Mouse (Mus musculus) mouse trophoblast stem cell (cell line): ENCODE data around the gene Ppp1r14a.

ENCODE experiments used
- in situ Hi-C, 2 experiments: fragments of 300-500 bp; cut with MseI, MboI; formaldehyde crosslinking; loops; 2 replicates in 1 of 2; 3 replicates in 1 of 2; pipeline ENCODE4 v1.15.1; 2025

The Ppp1r14a gene

GRCm38 (mm10) chr7:29303738-29304462 lies 14.8 kb downstream of the Ppp1r14a start, which contains the start of gene Dpf1:
TSS of gene Dpf1 (plus strand) at chr7:29303951.
- in situ Hi-C loops, result loop anchor here in 1 of 2 experiments (10.0 kb wide), 1 partner anchor 211 kb away; the partner anchor contains the start of gene Sipa1l3

- in situ Hi-C loops, result loop anchor here in 1 of 2 experiments (10.0 kb wide), 1 partner anchor 210 kb away; the partner anchor contains the start of gene Sipa1l3
These were observed 15.6 kb downstream of the Ppp1r14a start for GRCm38 (mm10) chr7:29304463-29305262.

DNA sequence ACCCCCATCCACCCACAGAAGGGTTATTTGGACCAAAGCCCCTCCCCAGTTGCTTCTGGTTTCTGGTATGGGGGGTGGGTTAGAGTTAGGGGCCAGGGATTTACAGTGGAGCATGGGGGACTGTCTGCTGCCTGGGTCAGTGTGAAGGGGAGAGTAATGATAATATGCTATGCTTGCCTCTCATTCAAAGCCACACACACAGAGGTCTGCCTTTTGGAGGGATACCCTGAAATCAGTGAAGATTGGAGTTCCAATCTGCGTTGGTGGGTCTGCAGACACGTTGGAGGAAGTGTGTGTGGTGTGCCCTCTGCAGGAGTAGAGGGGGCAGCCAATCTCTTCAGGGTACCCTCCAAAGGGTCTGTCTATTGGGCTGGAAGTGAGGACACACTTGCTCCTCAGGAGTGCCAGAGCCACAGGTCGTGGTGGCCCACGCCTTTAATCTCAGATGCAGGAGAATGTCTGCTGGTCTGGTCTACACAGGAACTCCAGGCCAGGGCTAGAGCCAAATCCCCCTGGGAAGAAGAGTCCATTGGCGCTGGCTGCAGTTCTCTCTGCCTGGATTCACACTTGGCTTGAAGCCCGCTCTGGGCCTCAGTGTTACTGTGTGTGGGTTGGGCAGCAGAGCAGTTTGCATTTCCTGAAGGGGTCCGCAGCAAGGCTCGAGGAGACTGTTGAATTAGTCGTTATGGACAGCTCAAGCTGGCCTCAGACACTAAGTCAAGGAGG lies 16.3 kb downstream of the Ppp1r14a start:
- in situ Hi-C loops, result loop anchor here in 1 of 2 experiments (10.0 kb wide), 1 partner anchor 209 kb away; the partner anchor contains the start of gene Sipa1l3

DNA sequence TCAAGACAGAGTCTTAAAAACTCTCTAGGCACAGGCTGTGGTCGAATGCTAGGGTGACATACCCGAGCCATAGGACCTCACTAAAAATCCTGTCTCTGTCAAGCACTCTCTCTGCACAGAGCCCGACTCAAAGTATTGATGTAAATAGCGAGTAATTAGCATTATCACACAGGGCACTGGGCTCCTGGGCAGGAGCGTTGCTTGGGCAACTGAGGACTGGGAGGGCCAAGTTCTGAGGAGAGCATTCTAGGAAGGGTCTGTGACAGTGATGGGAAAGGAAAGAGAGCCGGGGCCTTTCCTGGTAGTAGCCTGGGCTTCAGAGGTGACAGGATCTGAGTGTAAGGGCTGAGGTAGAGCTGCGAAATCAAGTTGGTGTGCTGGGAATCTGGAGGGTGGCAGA lies 17.0 kb downstream of the Ppp1r14a start:
- in situ Hi-C loops, result loop anchor here in 1 of 2 experiments (10.0 kb wide), 1 partner anchor 209 kb away; the partner anchor contains the start of gene Sipa1l3

- in situ Hi-C loops, result loop anchor here in 1 of 2 experiments (10.0 kb wide), 1 partner anchor 208 kb away; the partner anchor contains the start of gene Sipa1l3
These were observed 17.5 kb downstream of the Ppp1r14a start for GRCm38 (mm10) chr7:29306619-29307018.

DNA sequence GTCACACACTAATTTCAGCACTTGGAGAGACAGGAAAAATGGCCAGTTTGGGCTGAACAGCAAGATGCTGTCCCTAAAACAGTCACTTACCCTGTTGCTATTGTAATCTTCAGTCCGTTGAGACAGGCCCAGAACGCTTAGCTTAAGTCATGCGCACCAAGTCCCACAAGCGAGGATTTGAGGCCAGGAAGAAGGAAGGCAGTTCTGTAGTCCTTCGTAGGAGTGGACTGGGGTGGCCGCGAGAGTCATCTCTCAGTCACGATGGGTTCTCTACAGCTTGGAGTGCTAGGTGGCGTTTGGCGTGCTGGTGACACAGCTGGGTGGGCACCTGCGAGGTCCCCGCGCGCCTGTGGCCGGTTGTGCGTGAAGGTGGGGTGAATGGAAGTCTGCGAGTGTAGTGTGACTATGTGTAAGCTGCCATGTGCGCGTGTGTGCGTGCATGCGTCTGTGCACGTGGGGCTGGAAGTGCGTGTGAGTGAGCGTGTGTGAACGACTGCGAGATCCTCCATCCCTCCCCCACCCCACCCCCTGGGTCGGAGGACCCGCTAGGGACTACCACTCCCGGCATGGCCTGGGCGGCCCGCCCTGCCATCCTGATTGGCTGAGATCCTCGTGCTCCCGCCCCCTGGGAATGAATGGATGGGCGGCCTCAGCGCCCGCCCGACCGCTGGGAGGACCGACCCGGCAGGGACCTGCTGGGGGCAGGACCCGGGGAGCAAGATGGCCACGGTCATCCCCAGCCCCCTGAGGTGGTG lies 18.4 kb downstream of the Ppp1r14a start:
- in situ Hi-C loops, result loop anchor here in 1 of 2 experiments (10.0 kb wide), 1 partner anchor 207 kb away; the partner anchor contains the start of gene Sipa1l3

DNA sequence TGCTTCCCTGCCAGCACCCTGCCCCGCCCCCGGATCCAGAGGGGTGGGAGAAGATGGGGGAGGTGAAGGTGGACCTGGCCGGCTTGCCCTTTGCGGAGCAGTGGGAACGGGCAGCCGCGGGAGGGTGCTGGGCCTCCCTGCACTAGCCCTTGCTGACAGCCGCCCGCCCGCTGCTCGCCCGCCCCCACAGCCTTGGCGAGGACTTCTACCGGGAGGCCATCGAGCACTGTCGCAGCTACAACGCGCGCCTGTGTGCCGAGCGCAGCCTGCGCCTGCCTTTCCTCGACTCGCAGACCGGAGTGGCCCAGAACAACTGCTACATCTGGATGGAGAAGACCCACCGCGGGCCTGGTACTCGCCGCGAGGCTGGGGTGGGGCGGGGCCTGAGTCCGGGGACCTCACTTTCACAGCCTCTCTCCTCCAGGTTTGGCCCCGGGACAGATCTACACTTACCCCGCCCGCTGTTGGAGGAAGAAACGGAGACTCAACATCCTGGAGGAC lies 20.2 kb downstream of the Ppp1r14a start:
- in situ Hi-C loops, result loop anchor here in 1 of 2 experiments (10.0 kb wide), 1 partner anchor 206 kb away; the partner anchor contains the start of gene Sipa1l3

DNA sequence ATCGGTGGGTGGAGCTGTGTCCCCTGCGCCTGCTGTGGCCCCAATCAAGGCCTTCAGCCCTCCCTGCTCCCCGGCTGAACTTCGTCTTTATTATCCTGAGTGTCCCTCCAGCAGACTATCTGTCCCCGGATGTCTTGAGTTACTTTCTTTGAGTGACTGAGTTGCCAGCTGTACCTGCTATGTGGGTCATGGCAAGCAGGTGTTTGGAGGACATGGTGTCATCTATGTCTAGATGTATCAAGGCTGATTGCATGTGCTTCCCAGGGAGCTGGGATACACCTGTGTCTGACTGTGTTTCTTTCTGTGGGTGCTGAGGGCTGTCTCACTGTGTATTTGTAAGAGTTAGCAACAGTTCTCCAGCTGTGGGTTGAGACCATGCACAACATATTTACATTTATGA lies 20.6 kb downstream of the Ppp1r14a start:
- in situ Hi-C loops, result loop anchor here in 1 of 2 experiments (10.0 kb wide), 1 partner anchor 205 kb away; the partner anchor contains the start of gene Sipa1l3

DNA sequence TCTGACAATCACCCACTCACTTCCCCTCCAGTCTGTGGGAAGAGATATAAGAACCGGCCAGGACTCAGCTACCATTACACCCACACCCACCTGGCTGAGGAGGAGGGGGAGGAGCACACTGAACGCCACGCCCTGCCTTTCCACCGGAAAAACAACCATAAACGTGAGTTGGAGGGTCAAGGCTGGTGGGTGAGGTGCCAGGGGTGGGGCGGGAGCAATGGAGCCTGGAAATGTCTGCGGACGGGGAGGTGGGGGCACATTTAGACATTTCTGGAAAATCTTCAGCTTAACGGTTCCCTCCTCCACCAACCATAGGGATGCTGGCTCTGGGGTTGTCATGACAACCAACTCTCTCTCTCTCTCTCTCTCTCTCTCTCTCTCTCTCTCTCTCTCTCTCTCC lies 23.9 kb downstream of the Ppp1r14a start:
- in situ Hi-C loops, result no loop called here

DNA sequence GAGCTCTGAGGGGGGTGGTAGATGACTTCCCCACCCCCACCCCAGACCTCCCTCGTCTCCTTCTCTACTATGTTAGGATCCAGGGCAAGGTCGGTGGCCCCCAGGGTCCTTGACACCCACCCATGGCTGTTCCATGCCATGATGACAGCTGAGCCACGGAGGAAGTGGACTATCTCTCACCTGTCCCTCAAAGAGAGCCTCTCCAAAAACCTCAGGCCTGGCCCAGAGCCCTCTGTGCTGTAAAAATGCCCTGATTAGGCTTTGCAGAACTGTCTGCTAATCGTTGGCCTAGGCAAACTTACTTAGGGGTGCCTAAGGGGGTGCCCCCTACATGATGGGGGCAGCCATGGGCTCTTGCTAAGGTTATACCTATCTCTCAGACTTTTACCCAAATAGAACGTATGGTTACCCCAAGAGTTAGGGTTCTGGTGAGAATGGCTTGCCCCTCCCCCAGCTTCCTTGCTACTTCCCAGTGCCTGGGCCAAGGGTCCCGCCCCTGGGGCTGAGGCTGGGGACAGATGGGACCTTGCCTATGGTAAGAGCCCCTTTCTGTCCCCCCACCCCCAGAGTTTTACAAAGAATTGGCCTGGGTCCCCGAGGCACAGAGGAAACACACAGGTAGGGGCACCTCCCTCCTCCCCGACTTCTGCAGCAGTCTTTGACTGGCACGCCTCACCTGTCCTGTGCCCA lies 24.6 kb downstream of the Ppp1r14a start:
- in situ Hi-C loops, result no loop called here

DNA sequence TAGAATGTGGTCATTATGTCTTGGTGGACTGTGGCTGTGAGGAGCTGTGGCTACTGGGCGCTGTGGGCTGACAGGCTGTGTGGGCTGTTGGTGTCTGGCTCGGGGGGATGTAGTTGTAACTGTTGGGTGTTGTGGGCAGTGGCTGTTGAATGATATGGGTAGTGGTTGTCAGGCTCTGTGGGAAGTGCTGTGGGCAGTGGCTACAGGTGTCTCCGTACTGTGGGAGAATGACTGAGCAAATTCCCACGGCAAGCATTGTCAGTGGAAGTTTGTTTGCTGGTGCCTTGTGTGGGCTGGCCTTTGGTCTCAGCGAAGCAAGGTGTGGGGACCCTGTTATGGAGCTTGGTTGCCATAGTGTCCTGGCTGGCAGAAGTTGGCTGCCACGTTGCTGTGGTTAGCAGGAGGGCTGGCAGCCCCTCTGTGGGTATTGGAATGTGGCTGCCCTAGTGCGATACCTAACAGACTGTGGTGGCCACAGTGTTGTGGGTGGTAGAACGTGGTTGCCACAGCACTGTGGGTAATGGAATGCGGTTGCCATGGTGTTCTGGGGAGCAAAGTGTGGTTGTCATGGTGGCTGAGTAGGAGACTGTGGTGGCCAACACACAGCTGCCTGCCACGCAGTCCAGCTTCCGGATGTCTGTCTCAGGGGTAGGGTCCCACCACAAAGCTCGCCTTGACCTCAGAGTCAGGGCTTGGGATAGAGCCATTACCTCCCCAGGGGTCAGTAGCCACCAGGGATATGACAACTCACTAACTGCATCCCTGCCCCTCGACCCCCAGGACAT lies 25.9 kb downstream of the Ppp1r14a start:
- in situ Hi-C loops, result no loop called here

DNA sequence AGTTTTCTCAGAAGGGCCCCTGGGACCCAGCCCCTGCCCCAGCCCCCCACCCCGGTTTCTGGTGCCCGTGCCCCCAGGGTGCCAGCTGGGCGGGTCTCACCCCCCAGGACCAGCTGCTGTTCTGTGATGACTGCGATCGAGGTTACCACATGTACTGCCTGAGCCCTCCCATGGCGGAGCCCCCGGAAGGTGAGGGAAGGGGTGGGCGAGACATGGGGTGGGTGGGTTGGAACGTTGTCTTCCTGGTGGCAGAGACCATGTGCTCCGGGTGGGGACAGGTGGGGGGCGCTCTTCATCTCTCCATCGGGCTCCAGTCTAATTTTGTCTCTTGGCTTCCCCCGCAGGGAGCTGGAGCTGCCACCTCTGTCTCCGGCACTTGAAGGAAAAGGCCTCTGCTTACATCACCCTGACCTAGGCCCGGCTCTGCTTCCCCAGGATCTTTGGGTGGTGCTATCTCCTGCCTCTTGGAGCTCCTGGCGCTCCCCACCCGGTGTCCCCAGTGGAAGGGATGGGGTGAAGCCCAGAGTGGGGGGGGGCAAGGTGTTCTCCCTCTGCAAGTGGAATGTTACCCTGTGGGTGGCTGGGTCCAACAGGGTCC lies 27.1 kb downstream of the Ppp1r14a start:
- in situ Hi-C loops, result no loop called here

DNA sequence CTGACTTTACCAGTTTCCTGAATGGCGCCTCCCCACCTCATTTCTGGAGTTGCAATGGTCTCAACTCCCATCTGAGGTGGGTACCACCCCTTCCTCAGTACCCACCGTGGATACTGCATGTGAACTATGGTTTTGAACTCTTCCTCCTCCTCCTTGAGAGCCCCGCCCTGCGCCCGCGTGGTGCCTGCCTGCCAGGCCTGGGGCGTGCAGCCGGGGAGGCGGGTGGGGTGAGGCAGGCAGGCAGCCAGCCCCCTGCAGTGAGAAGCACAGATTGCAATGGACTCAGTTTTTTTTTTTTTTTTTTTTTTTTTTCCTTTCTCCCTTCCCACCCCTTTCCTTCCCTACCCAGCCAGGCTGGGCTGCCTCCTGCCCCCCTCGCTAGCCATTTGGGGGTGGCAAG lies 27.9 kb downstream of the Ppp1r14a start:
- in situ Hi-C loops, result no loop called here

DNA sequence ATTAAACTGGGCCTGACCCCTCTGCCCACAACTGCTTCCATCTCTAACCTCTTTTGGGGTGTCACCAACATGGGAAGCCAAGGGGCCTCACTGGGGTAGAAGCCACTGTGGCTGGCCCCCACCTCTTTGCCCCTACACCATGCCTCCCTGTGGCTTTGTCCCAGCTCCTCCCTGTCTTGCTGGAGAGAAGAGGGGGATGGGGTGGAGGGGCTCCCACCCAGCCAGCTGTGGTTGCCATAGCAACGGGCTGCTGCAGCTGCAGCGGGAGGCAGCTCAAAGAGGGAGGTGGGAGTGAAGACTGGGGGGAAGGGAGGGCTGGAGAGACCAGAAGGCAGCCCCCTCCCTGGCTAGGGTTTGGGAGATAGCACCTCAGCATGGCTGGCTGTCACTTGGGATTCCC lies 28.4 kb downstream of the Ppp1r14a start:
- in situ Hi-C loops, result no loop called here

DNA sequence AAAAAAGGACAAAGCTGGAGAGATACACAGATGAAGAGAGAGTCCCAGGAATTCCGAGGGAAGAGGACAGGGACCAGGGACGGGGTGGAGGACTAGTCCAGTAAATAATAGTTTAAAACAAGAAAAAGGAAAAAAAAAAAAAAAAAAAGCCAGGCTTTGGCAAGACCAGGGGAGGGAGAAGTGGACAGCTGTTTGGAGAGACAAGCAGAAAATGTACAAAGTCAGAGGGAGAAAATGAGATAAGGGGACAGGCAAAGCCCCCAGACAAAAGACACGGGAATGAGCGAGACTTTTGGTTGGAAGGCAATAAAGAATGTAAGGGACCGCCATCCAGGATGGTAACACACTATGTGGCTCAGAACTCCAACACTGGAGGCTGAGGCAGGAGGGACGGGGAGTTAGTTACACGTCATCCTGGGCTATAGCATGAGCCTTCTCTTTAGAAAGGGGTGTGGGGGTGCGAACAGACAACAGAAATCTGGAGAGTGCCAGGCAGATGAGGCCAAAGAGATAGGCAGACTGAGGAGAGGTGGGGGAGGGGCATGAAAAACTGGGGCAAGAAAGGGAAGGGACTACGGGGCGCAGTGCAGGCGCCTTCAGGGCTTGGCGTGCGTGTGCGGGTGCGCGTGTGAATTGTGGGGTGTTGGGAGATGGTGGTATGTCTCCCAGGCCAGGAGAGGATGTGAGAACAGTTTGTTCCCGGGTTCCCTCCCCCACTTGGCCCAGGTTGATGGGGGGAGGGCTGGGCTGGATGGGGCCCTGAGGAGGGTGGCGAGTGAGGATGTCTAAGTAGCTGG lies 29.2 kb downstream of the Ppp1r14a start:
- in situ Hi-C loops, result no loop called here

- in situ Hi-C loops, result no loop called here
These were observed 30.5 kb downstream of the Ppp1r14a start for GRCm38 (mm10) chr7:29319337-29320307.

DNA sequence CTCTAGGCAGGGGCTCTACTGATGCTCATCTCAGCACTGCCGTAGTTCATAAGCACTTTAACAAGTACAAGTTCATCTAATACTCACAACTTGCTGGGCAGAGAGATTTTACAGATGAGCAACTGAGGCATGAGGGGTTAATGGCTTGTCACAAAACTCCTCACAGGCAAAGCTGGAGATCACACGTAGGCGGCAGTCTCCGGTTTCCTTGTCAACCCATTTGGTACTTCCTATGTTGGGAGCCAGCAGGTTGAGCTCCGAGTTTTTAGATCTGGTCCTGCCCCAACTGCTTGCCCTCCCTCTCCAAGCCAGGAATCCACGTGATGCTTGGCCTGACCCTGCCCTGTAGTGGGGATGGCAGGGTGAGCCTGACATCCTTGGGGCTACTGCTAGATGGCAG lies 38.0 kb downstream of the Ppp1r14a start:
- in situ Hi-C loops, result no loop called here
